Mouse (Mus musculus): ENCODE data around the gene Rpp25l. TPM values are rescaled to one million over a fixed set of nuclear protein-coding genes. Genes with fewer than 3 reads are reported as not detected.
"Not testable (repeated sequence)": the region's sequence is repeated elsewhere in the genome, so short reads cannot be mapped to it uniquely, and the experiment has no call there.

The Rpp25l gene
- total RNA-seq, 2 experiments from 2014 or later = 22.5 to 24.4 TPM

- not testable (repeated sequence) for ATAC-seq (replicated peaks; ENCODE audit: poor library complexity)
Measured at GRCm38 (mm10) chr4:41698421-41699016, 14.8 kb downstream of the Rpp25l start.

- not testable (repeated sequence) for ATAC-seq (replicated peaks; ENCODE audit: poor library complexity)
Measured at GRCm38 (mm10) chr4:41696930-41697841, 16.1 kb downstream of the Rpp25l start, which contains the start of gene Cntfr. Gene Cntfr, minus strand, starts transcription at chr4:41697089.

GRCm38 (mm10) chr4:41696452-41696851, 16.9 kb downstream of the Rpp25l start:
- ATAC-seq (replicated peaks; ENCODE audit: poor library complexity) = not testable (repeated sequence)

GRCm38 (mm10) chr4:41695800-41696199, 17.5 kb downstream of the Rpp25l start:
- not testable (repeated sequence) for ATAC-seq (replicated peaks; ENCODE audit: poor library complexity)

- not testable (repeated sequence) for ATAC-seq (replicated peaks; ENCODE audit: poor library complexity)
Measured at GRCm38 (mm10) chr4:41693511-41693910, 19.8 kb downstream of the Rpp25l start.

- ATAC-seq (replicated peaks; ENCODE audit: poor library complexity) = not testable (repeated sequence)
Measured at GRCm38 (mm10) chr4:41690014-41690413, 23.3 kb downstream of the Rpp25l start.

- not testable (repeated sequence) for ATAC-seq (replicated peaks; ENCODE audit: poor library complexity)
Measured at GRCm38 (mm10) chr4:41688562-41688961, 24.8 kb downstream of the Rpp25l start.

GRCm38 (mm10) chr4:41685882-41686492, 27.3 kb downstream of the Rpp25l start:
- not testable (repeated sequence) for ATAC-seq (replicated peaks; ENCODE audit: poor library complexity)

GRCm38 (mm10) chr4:41684931-41685453, 28.3 kb downstream of the Rpp25l start:
- ATAC-seq (replicated peaks; ENCODE audit: poor library complexity) = not testable (repeated sequence)

GRCm38 (mm10) chr4:41684131-41684930, 29.0 kb downstream of the Rpp25l start:
- ATAC-seq (replicated peaks; ENCODE audit: poor library complexity) = not testable (repeated sequence)

GRCm38 (mm10) chr4:41683303-41683702, 30.0 kb downstream of the Rpp25l start:
- not testable (repeated sequence) for ATAC-seq (replicated peaks; ENCODE audit: poor library complexity)

GRCm38 (mm10) chr4:41682789-41683188, 30.5 kb downstream of the Rpp25l start:
- ATAC-seq (replicated peaks; ENCODE audit: poor library complexity) = no peak

GRCm38 (mm10) chr4:41681947-41682346, 31.4 kb downstream of the Rpp25l start:
- no peak for ATAC-seq (replicated peaks; ENCODE audit: poor library complexity)

- ATAC-seq (replicated peaks; ENCODE audit: poor library complexity) = no peak
Measured at GRCm38 (mm10) chr4:41681176-41681575, 32.2 kb downstream of the Rpp25l start.

- no peak for ATAC-seq (replicated peaks; ENCODE audit: poor library complexity)
Measured at GRCm38 (mm10) chr4:41679291-41679690, 34.0 kb downstream of the Rpp25l start.

- no peak for ATAC-seq (replicated peaks; ENCODE audit: poor library complexity)
Measured at GRCm38 (mm10) chr4:41678863-41679262, 34.5 kb downstream of the Rpp25l start.

GRCm38 (mm10) chr4:41677006-41677629, 36.2 kb downstream of the Rpp25l start:
- ATAC-seq (replicated peaks; ENCODE audit: poor library complexity) = no peak

- ATAC-seq (replicated peaks; ENCODE audit: poor library complexity) = peak; percentile 24; the same call in 1 of the 2 replicates
Measured at GRCm38 (mm10) chr4:41676248-41677005, 36.9 kb downstream of the Rpp25l start.

- no peak for ATAC-seq (replicated peaks; ENCODE audit: poor library complexity)
Measured at GRCm38 (mm10) chr4:41673186-41673585, 40.1 kb downstream of the Rpp25l start.

Data from megakaryocyte progenitor cell, adult 5-6 weeks (primary cell).